Mouse (Mus musculus) limb, embryonic 12.5 days (tissue): ENCODE measurements around the gene Kif1bp. TPM values are rescaled to one million over a fixed set of nuclear protein-coding genes. Genes with fewer than 3 reads are reported as not detected.
"Not testable (repeated sequence)": the region's sequence is repeated elsewhere in the genome, so short reads cannot be mapped to it uniquely, and the experiment has no call there.

Source experiments
- ATAC-seq: fragments of 200-750 bp; cut with Nextera tagmentation; 2 replicates; pipeline ENCODE4 v1.8.0; 2017; ENCODE audit warnings: low read depth, moderate TSS enrichment; ENCODE audit not compliant: insufficient number of reproducible peaks, insufficient read depth, low FRiP score, low TSS enrichment
- H3K27ac ChIP-seq: fragments of 300-500 bp; sonication (generic); 2 replicates; pipeline ENCODE4 v1.5.1; 2016; ENCODE audit warnings: mild to moderate bottlenecking, moderate library complexity
- H3K27me3 ChIP-seq: fragments of 300-500 bp; sonication (generic); 2 replicates; pipeline ENCODE4 v1.6.1; 2016; ENCODE audit warnings: mild to moderate bottlenecking, moderate library complexity
- H3K36me3 ChIP-seq: fragments of 300-500 bp; sonication (generic); 2 replicates; pipeline ENCODE4 v1.6.1; 2016; ENCODE audit warnings: mild to moderate bottlenecking, moderate library complexity
- H3K4me1 ChIP-seq: fragments of 300-500 bp; sonication (generic); replicated peaks from 2 replicates; pipeline ENCODE4 v1.6.1; 2016
- H3K4me2 ChIP-seq: fragments of 300-500 bp; sonication (generic); 2 replicates; pipeline ENCODE4 v1.6.1; 2016; ENCODE audit warnings: mild to moderate bottlenecking, moderate library complexity
- H3K4me3 ChIP-seq: fragments of 300-500 bp; sonication (generic); replicated peaks from 2 replicates; pipeline ENCODE4 v1.5.1; 2016; ENCODE audit warnings: mild to moderate bottlenecking
- H3K9ac ChIP-seq: fragments of 300-500 bp; sonication (generic); replicated peaks from 2 replicates; pipeline ENCODE4 v1.6.1; 2016; ENCODE audit warnings: mild to moderate bottlenecking, moderate library complexity
- H3K9me3 ChIP-seq: fragments of 300-500 bp; sonication (generic); 2 replicates; pipeline ENCODE4 v1.6.1; 2016; ENCODE audit warnings: mild to moderate bottlenecking, moderate library complexity
- WGBS: fragments of 180-500 bp; shearing (Covaris S2); methylation state at CpG from one replicate; pipeline ENCODE4 v1.1.7; 2016; 5-methylcytosine and 5-hydroxymethylcytosine counted together
- polyA plus RNA-seq: library from polyadenylated mRNA; unstranded; fragments of >200 nt; fragmentation: Nextera tagmentation; extraction: Ambion mirVana; gene quantifications from 2 replicates; pipeline ENCODE4 v1.2.1, GENCODE M21; 2016

Gene Kif1bp
- polyA plus RNA-seq, 1 experiment from 2014 or later: 46.1 TPM

DNA sequence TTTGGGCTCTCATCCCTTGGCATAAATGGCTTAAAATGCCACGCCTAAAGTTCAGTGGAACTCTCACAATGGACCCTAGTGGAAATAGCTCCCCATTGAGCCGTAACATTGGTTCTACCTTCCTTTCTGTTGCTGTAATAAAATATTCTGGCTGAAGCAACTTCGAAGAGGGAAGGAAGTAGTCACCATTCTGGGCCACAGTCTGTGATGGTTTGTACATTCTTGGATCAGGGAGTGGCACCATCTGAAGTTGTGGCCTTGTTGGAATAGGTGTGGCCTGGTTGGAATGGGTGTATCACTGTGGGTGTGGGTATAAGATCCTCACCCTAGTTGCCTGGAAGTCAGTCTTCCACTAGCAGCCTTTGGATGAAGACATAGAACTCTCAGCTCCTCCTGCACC is 86.6 kb downstream of the Kif1bp start:
- H3K27ac ChIP-seq, H3K4me3 ChIP-seq, H3K4me1 ChIP-seq, H3K27me3 ChIP-seq, H3K4me2 ChIP-seq, H3K9ac ChIP-seq, H3K9me3 ChIP-seq, ATAC-seq, H3K36me3 ChIP-seq: not testable (repeated sequence)
- 80% methylated on average over 3 of the region's 3 CpGs for WGBS

Other genes starting within 250 kb of the Kif1bp start
- 38.0 and 38.5 TPM in 2 replicates for gene Hk1, start 198.5 kb downstream of the Kif1bp start, polyA plus RNA-seq
- gene Hkdc1, start 156.0 kb downstream of the Kif1bp start, polyA plus RNA-seq: 3.8 and 5.1 TPM in 2 replicates
- gene 4930507D05Rik, start 129.0 kb downstream of the Kif1bp start, polyA plus RNA-seq: 0.71 and 1.1 TPM in 2 replicates
- 30.1 and 32.3 TPM in 2 replicates for gene Supv3l1, start 128.7 kb downstream of the Kif1bp start, polyA plus RNA-seq
- gene Vps26a, start 91.7 kb downstream of the Kif1bp start, polyA plus RNA-seq: 72.4 and 72.8 TPM in 2 replicates
- 3.9 and 5.5 TPM in 2 replicates for gene Srgn, start 51.0 kb downstream of the Kif1bp start, polyA plus RNA-seq
- gene Ddx21, start 23.8 kb upstream of the Kif1bp start, polyA plus RNA-seq: 27.9 and 29.0 TPM in 2 replicates
- gene Ddx50, start 72.8 kb upstream of the Kif1bp start, polyA plus RNA-seq: 178 and 180 TPM in 2 replicates
- gene Stox1, start 147.7 kb upstream of the Kif1bp start, polyA plus RNA-seq: 1.4 and 1.5 TPM in 2 replicates
- gene Ccar1, start 213.8 kb upstream of the Kif1bp start, polyA plus RNA-seq: 153 and 160 TPM in 2 replicates